Mouse (Mus musculus) C2C12 (cell line): Measurements from ENCODE around the gene Atxn7l1.

ENCODE experiments used
- CTCF ChIP-seq: IDR thresholded peaks from one replicate; pipeline ENCODE4 v1.5.1; 2011; ENCODE audit not compliant: control insufficient read depth, insufficient read depth, insufficient read length
- FOSL1 ChIP-seq: IDR thresholded peaks from one replicate; pipeline ENCODE4 v1.8.0; 2011; ENCODE audit warnings: mild to moderate bottlenecking, low read length; ENCODE audit not compliant: poor library complexity, insufficient read depth, severe bottlenecking
- MYOD1 ChIP-seq: IDR thresholded peaks from one replicate; pipeline ENCODE4 v1.6.1; 2011; ENCODE audit warnings: low read depth; ENCODE audit not compliant: control insufficient read depth, insufficient read length

- TF ChIP-seq FOSL1 (no peak), CTCF (peak; percentile 82), MYOD1 (no peak)
These were observed 186.4 kb downstream of the Atxn7l1 start for GRCm38 (mm10) chr12:33333914-33334313.
